Mouse (Mus musculus) cerebral cortex, adult 2 months (tissue): ENCODE results near the gene Haus5.

ENCODE experiments used
- WGBS: fragments of 180-500 bp; shearing (Covaris S2); methylation state at CpG from one replicate; pipeline ENCODE4 v1.1.7; 2018; 5-methylcytosine and 5-hydroxymethylcytosine counted together

Gene Haus5

GRCm38 (mm10) chr7:30625530-30626384, 39.0 kb downstream of the Haus5 start, which contains the start of gene Cox6b1:
Gene Cox6b1, minus strand, starts transcription at chr7:30626151.
- 1% methylated on average over 44 of the region's 44 CpGs for WGBS

DNA sequence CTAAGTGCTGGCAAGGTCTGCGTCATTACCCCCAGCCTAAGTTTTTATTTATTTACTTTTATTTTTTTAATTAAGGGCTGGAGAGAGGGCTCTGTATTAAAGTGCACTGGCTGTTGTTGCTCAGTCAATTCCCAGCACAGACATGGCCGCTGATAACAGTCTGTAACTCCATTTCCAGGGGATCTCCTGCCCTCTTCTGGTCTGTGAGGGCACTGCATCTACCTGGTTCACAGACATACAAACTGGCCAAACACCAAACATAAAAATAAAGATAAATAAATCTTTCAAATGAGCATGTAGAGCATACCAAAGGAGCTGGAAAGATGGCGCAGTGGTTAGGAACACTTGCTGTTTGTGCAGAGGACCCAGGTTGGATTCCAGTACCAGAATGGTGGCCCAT, 45.6 kb downstream of the Haus5 start:
- 82% methylated on average over 3 of the region's 3 CpGs for WGBS

- WGBS, result 85% methylated on average over 9 of the region's 9 CpGs
These were observed 46.1 kb downstream of the Haus5 start for GRCm38 (mm10) chr7:30618658-30619057.

- 51% methylated on average over 5 of the region's 5 CpGs for WGBS
These were observed 49.6 kb downstream of the Haus5 start for GRCm38 (mm10) chr7:30615049-30615760.

DNA sequence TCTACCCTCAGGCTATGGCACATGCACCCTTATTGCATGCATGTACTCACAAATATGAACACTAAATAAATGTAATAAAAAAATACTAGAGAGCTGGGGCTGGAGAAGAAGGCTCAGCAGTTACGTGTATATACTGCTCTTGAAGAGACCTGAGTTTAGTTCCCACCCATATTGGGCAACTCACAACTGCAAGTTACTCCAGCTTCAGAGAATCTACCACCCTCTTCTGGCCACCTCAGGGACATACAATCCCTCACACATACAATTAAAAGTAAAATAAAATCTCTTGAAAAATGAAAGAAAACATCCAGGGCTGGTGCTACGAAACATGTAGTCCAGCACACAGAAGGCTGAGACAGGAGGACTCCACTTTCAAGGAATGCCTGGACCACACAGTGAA, 50.3 kb downstream of the Haus5 start:
- WGBS, result 66% methylated on average over 2 of the region's 2 CpGs

DNA sequence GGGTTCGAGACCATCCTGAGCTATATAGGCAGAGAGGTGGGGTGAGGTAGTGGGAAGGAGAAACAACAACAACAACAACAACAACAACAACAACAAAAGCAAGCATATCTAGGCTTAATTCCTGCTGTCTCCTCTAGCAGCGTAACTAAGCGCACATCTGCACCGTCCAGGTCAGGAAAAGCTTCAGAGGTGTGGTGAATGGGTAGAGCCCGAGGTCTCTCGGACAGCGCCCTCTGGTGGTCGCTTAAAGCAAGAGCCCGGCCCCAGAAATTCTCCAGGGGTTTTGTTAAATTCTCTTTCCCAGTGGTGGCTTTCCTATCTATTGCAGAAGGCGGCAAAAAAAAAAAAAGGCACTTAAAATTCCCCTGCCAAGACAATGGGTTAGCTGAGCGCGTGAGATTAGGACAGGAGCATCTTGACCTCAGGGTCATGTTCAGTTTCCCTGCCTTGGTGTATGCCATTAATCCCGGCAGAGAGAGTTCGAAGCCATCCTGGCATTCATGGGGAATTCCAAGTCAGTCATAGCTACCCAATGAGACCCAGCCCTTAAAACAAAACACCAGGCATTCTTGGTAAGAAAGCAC, 51.2 kb downstream of the Haus5 start:
- WGBS, result 26% methylated on average over 14 of the region's 14 CpGs

- 70% methylated on average over 8 of the region's 8 CpGs for WGBS
These were observed 52.0 kb downstream of the Haus5 start, which contains the start of gene Upk1a for GRCm38 (mm10) chr7:30612654-30613402. Gene Upk1a, minus strand, starts transcription at chr7:30612847.

- WGBS, result 77% methylated on average over 7 of the region's 7 CpGs
These were observed 54.8 kb downstream of the Haus5 start for GRCm38 (mm10) chr7:30610043-30610442.

DNA sequence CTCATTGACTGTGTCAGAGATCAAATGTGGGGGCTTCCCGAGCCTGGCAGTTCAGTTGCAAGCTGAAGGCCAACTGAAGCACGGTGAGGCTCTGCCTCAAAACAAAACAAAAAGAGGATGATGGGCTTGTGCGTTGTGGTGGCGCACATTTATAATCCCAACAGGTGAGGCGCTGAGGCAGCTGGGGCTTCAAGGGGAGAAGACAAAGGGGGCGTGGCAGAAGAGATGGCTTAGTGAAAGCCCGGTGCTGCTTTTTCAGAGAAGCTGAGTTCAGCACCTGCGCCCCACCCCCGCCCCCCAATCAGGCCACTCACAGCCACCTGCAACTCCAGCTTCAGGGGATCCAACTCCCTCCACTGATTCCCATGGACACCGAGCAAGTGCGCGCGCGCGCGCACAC, 56.3 kb downstream of the Haus5 start:
- 52% methylated on average over 16 of the region's 16 CpGs for WGBS

- 39% methylated on average over 8 of the region's 8 CpGs for WGBS
These were observed 57.0 kb downstream of the Haus5 start for GRCm38 (mm10) chr7:30607706-30608309.

DNA sequence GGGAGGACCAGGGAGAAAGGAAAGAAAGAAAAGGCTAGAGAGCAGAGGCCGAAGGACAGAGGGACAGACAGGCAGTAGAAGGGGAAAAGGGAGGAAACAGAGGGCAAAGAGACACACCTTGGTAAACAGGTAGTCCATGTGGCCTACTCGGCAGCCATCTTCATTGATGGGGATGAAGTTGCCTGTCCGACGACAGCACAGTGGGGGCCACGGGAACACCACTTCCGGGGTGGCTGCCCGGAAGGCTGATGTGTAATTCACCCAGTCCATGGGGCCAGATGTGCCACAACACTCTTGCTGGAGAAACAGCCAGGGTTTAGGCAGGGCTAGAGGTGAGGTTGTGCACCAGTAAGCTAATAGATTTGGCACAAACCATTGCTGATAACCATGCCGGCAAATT, 59.9 kb downstream of the Haus5 start:
- WGBS, result 93% methylated on average over 8 of the region's 8 CpGs

GRCm38 (mm10) chr7:30604424-30604823, 60.4 kb downstream of the Haus5 start:
- WGBS, result 61% methylated on average over 8 of the region's 8 CpGs
